Mouse (Mus musculus): Measurements from ENCODE around the gene Gm3460. TPM values are rescaled to one million over a fixed set of nuclear protein-coding genes. Genes with fewer than 3 reads are reported as not detected.
"Not testable (repeated sequence)": the region's sequence is repeated elsewhere in the genome, so short reads cannot be mapped to it uniquely, and the experiment has no call there.

Gene Gm3460
- under 1 TPM in 1 of 4 experiments, not detected in 3; 0.62 TPM for total RNA-seq (2022)

DNA sequence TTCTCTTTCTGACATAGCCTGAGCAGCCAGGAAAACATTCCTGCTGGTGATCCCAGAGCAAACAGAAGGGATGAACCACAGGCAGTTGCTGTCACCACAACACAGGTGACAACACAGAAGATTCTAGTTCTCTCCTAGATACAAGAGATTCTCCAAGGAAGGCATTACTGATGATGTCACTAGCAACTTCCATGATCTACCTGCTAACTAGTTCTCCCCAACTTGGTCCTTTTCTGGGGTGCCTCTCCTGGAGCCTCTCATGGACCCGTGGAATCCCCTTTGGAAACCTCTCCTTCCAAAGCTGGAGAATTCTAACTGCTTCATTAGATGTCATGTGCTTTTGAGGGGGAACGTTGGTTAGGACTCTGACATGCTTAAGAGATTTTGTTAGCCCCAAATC, at the start of gene Gm3460:
Gene Gm3460 (minus strand): TSS at position 101 of the 400 bp plus-strand sequence.
- DNase-seq (ENCODE audit: low spot score in 2 of 2) = not testable (repeated sequence)

DNA sequence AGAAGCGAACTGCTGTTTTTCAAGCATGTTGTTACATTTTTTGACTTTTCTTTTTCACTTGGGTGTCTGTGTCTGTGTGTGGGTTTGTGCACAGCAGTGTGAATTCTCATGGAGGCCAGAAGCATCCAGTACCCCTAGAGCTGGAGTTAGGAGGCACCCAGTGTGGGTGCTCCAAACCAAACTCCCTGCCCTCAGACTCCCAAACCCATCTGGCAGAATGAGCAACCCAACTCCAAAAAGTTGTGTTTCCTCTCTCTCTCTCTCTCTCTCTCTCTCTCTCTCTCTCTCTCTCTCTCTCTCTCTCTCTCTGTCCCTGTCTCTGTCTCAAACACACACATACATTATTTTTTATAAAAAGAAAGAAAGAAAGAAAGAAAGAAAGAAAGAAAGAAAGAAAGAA, 15.8 kb downstream of the Gm3460 start:
- peak in 1 of 2 experiments; percentile 2 for DNase-seq (ENCODE audit: low spot score in 2 of 2)

DNA sequence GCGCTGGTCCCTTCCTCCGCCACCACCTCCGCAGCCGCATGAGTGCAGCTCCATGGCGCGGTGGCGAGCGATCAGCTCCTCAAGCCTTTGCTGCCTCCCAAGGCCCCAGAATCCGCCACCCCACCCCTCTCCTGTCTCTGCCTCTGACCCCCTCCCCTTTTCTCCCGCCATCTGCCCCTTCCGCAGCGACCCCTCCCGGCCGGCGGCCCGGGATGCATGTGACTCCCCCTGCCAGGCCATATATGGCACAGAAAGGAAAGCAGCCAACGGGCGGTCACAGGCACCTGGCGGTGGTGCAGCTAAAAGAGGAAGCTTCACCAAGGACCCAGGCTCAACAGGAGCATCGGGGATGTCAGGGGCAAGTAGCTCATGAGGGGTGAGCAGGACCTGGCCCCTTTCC, 17.2 kb downstream of the Gm3460 start:
- not testable (repeated sequence) for DNase-seq (ENCODE audit: low spot score in 2 of 2)

DNA sequence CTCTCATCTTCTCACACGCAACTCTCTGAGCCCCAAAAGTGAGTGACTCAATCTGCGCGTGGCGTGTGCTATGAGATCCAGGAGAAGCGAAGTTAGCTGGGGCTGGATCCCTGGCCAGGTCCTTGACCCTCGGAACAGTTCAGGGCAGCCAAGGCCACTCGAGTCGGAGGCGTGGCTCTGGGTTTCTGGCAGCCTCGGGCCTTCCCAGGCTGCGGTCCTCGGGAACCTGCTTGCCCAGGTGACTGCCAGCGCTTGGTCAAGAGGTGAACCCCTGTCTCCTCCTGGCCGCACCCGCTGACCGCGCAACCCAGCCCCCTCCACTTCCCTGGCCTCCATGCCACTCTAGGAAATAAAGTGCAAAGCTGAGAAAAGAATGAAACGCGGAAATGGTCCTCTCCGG, 17.7 kb downstream of the Gm3460 start:
- not testable (repeated sequence) for DNase-seq (ENCODE audit: low spot score in 2 of 2)

DNA sequence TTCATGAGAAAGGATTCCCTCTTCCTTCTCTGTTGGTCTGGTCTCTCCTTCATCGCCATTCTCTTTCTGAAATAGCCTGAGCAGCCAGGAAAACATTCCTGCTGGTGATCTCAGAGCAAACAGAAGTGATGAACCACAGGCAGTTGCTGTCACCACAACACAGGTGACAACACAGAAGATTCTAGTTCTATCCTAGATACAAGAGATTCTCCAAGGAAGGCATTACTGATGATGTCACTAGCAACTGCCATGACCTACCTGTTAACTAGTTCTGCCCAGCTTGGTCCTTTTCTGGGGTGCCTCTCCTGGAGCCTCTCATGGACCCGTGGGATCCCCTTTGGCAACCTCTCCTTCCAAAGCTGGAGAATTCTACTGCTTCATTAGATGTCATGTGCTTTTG, 31.7 kb downstream of the Gm3460 start, which contains the start of gene Gm3629:
Gene Gm3629 (minus strand): TSS at position 101 of the 400 bp plus-strand sequence.
- not testable (repeated sequence) for DNase-seq (ENCODE audit: low spot score in 2 of 2)

Other genes with a start within 250 kb of the Gm3460 start
- not detected for gene Gm16440, start 232.1 kb downstream of the Gm3460 start, total RNA-seq (2022)
- gene Gm3591, start 209.9 kb downstream of the Gm3460 start, total RNA-seq (2022) = under 1 TPM in 1 of 4 experiments, not detected in 3; 0.19 TPM
- not detected for gene Gm3594, start 177.8 kb downstream of the Gm3460 start, total RNA-seq (2022)
- gene Gm8356, start 85.1 kb downstream of the Gm3460 start, total RNA-seq (2022) = not detected
- gene Gm3629, start 31.8 kb downstream of the Gm3460 start, total RNA-seq (2022) = under 1 TPM in 2 of 4 experiments, not detected in 2; 0.19 to 0.31 TPM
- gene Gm10251, start 61.8 kb upstream of the Gm3460 start, total RNA-seq (2022) = not detected
- not detected for gene Gm8050, start 97.8 kb upstream of the Gm3460 start, total RNA-seq (2022)
- 1 to 10 TPM in 2 of 4 experiments, under 1 TPM in 2; 0.74 to 1.4 (median 1.1) TPM for gene Gm3636, start 119.9 kb upstream of the Gm3460 start, total RNA-seq (2022)
- gene Gm8362, start 152.0 kb upstream of the Gm3460 start, total RNA-seq (2022) = not detected
- gene Gm3642, start 217.9 kb upstream of the Gm3460 start, total RNA-seq (2022) = not detected

All from gastrocnemius, adult 8-10 months (tissue).